Mouse (Mus musculus): ENCODE data around the gene 4930539E08Rik. TPM values are rescaled to one million over a fixed set of nuclear protein-coding genes. Genes with fewer than 3 reads are reported as not detected.

The 4930539E08Rik gene
- polyA plus RNA-seq, 1 experiment from 2014 or later: 0.09 TPM

- 59% methylated on average over 19 of the region's 19 CpGs for WGBS (ENCODE audit: insufficient replicate concordance)
- no peak for ATAC-seq
- no peak for TF ChIP-seq EP300 (IDR thresholded peaks at IDR 0.05; ENCODE audit: low read depth)
- no peak for TF ChIP-seq CTCF (IDR thresholded peaks at IDR 0.05; ENCODE audit: low read depth)
These were observed 15.7 kb downstream of the 4930539E08Rik start for GRCm38 (mm10) chr17:28899427-28899826.

GRCm38 (mm10) chr17:28898249-28898648 lies 16.9 kb downstream of the 4930539E08Rik start:
- Histone ChIP-seq H3K4me1 (ENCODE audit: insufficient read depth) (peaks cover 6% of the 10 kb centered on the region), H3K4me2 (ENCODE audit: low read depth, low read length) (no peak overlapping the region), H3K27me3 (ENCODE audit: insufficient read depth, low read length) (no peaks in the 10 kb centered on the region), H3K9ac (replicated peaks) (no peak overlapping the region), H3K27ac (ENCODE audit: low read depth) (no peak overlapping the region), H3K4me3 (ENCODE audit: low read depth, low read length) (no peak overlapping the region), H3K9me3 (ENCODE audit: low read length) (no peaks in the 10 kb centered on the region), H3K36me3 (replicated peaks; ENCODE audit: insufficient read depth, low read length) (no peaks in the 10 kb centered on the region)
- 66% methylated on average over 5 of the region's 5 CpGs for WGBS (ENCODE audit: insufficient replicate concordance)
- DNase-seq: no peak
- TF ChIP-seq EP300 (IDR thresholded peaks at IDR 0.05; ENCODE audit: low read depth) (no peak), CTCF (IDR thresholded peaks at IDR 0.05; ENCODE audit: low read depth) (no peak)
- peak; percentile 69; the same call in 1 of the 2 replicates for ATAC-seq

More at GRCm38 (mm10) chr17:28899427-28899826, 15.7 kb downstream of the 4930539E08Rik start:
- DNase-seq: no peak
- peak overlapping the region; percentile 55; the same call in 1 of the 2 replicates for H3K27ac ChIP-seq (ENCODE audit: low read depth)
- H3K4me3 ChIP-seq (ENCODE audit: low read depth, low read length): no peak overlapping the region
- no peaks in the 10 kb centered on the region for H3K27me3 ChIP-seq (ENCODE audit: insufficient read depth, low read length)
- peaks cover 6% of the 10 kb centered on the region for H3K4me1 ChIP-seq (ENCODE audit: insufficient read depth)
- no peak overlapping the region for H3K9ac ChIP-seq (replicated peaks)
- H3K4me2 ChIP-seq (ENCODE audit: low read depth, low read length): no peak overlapping the region
- H3K36me3 ChIP-seq (replicated peaks; ENCODE audit: insufficient read depth, low read length): no peaks in the 10 kb centered on the region
- H3K9me3 ChIP-seq (ENCODE audit: low read length): no peaks in the 10 kb centered on the region

GRCm38 (mm10) chr17:28897817-28898216 lies 17.3 kb downstream of the 4930539E08Rik start:
- 72% methylated on average over 5 of the region's 5 CpGs for WGBS (ENCODE audit: insufficient replicate concordance)
- TF ChIP-seq CTCF (IDR thresholded peaks at IDR 0.05; ENCODE audit: low read depth): no peak
- TF ChIP-seq EP300 (IDR thresholded peaks at IDR 0.05; ENCODE audit: low read depth): no peak
- Histone ChIP-seq H3K4me3 (ENCODE audit: low read depth, low read length) (no peak overlapping the region), H3K36me3 (replicated peaks; ENCODE audit: insufficient read depth, low read length) (no peaks in the 10 kb centered on the region), H3K9ac (replicated peaks) (no peak overlapping the region), H3K27me3 (ENCODE audit: insufficient read depth, low read length) (no peaks in the 10 kb centered on the region), H3K4me1 (ENCODE audit: insufficient read depth) (peaks cover 6% of the 10 kb centered on the region), H3K9me3 (ENCODE audit: low read length) (no peaks in the 10 kb centered on the region), H3K27ac (ENCODE audit: low read depth) (no peak overlapping the region), H3K4me2 (ENCODE audit: low read depth, low read length) (no peak overlapping the region)
- DNase-seq (no peak), ATAC-seq (0 out of 2 replicates have a peak, but pooled peaks have one; percentile 25)

GRCm38 (mm10) chr17:28896095-28896780 lies 18.9 kb downstream of the 4930539E08Rik start:
- DNase-seq: no peak
- no peak overlapping the region for H3K4me2 ChIP-seq (ENCODE audit: low read depth, low read length)
- no peak overlapping the region for H3K4me3 ChIP-seq (ENCODE audit: low read depth, low read length)
- peaks cover 6% of the 10 kb centered on the region for H3K4me1 ChIP-seq (ENCODE audit: insufficient read depth)
- H3K36me3 ChIP-seq (replicated peaks; ENCODE audit: insufficient read depth, low read length): no peaks in the 10 kb centered on the region
- no peak overlapping the region for H3K9ac ChIP-seq (replicated peaks)
- no peak for ATAC-seq
- no peak overlapping the region for H3K27ac ChIP-seq (ENCODE audit: low read depth)
- no peaks in the 10 kb centered on the region for H3K27me3 ChIP-seq (ENCODE audit: insufficient read depth, low read length)
- TF ChIP-seq CTCF (IDR thresholded peaks at IDR 0.05; ENCODE audit: low read depth): peak; percentile 52
- TF ChIP-seq EP300 (IDR thresholded peaks at IDR 0.05; ENCODE audit: low read depth): no peak
- H3K9me3 ChIP-seq (ENCODE audit: low read length): 0 out of 2 replicates have a peak, but pooled peaks cover 2% of the 10 kb centered on the region
- 84% methylated on average over 11 of the region's 11 CpGs for WGBS (ENCODE audit: insufficient replicate concordance)

GRCm38 (mm10) chr17:28895217-28895875 lies 19.8 kb downstream of the 4930539E08Rik start:
- no peak overlapping the region for H3K4me3 ChIP-seq (ENCODE audit: low read depth, low read length)
- no peaks in the 10 kb centered on the region for H3K27me3 ChIP-seq (ENCODE audit: insufficient read depth, low read length)
- no peak overlapping the region for H3K9ac ChIP-seq (replicated peaks)
- no peaks in the 10 kb centered on the region for H3K36me3 ChIP-seq (replicated peaks; ENCODE audit: insufficient read depth, low read length)
- WGBS (ENCODE audit: insufficient replicate concordance): 91% methylated on average over 21 of the region's 21 CpGs
- ATAC-seq (no peak), DNase-seq (no peak)
- no peak overlapping the region for H3K4me2 ChIP-seq (ENCODE audit: low read depth, low read length)
- H3K4me1 ChIP-seq (ENCODE audit: insufficient read depth): peaks cover 6% of the 10 kb centered on the region
- H3K9me3 ChIP-seq (ENCODE audit: low read length): 0 out of 2 replicates have a peak, but pooled peaks cover 2% of the 10 kb centered on the region
- H3K27ac ChIP-seq (ENCODE audit: low read depth): no peak overlapping the region
- TF ChIP-seq EP300 (IDR thresholded peaks at IDR 0.05; ENCODE audit: low read depth) (no peak), CTCF (IDR thresholded peaks at IDR 0.05; ENCODE audit: low read depth) (no peak)

GRCm38 (mm10) chr17:28894050-28894767 lies 20.9 kb downstream of the 4930539E08Rik start:
- DNase-seq: no peak
- Histone ChIP-seq H3K27ac (ENCODE audit: low read depth) (0 out of 2 replicates have a peak overlapping the region, but pooled peaks have one; percentile 2), H3K9me3 (ENCODE audit: low read length) (0 out of 2 replicates have a peak, but pooled peaks cover 2% of the 10 kb centered on the region), H3K4me3 (ENCODE audit: low read depth, low read length) (no peak overlapping the region), H3K9ac (replicated peaks) (no peak overlapping the region), H3K4me2 (ENCODE audit: low read depth, low read length) (no peak overlapping the region), H3K4me1 (ENCODE audit: insufficient read depth) (peaks cover 6% of the 10 kb centered on the region), H3K36me3 (replicated peaks; ENCODE audit: insufficient read depth, low read length) (no peaks in the 10 kb centered on the region), H3K27me3 (ENCODE audit: insufficient read depth, low read length) (no peaks in the 10 kb centered on the region)
- ATAC-seq: no peak; the same call in 1 of the 2 replicates
- WGBS (ENCODE audit: insufficient replicate concordance): 50% methylated on average over 11 of the region's 11 CpGs
- TF ChIP-seq CTCF (IDR thresholded peaks at IDR 0.05; ENCODE audit: low read depth): no peak
- no peak for TF ChIP-seq EP300 (IDR thresholded peaks at IDR 0.05; ENCODE audit: low read depth)

Measured in liver, postnatal 0 days (tissue).